Mouse (Mus musculus): ENCODE measurements at regions not wholly inside any gene's neighbourhood (a gene's known extent, or its start where the extent isn't known, plus 50 kb on each side); places are given as distances from the start of the nearest gene placed in this dataset.
"Not testable (repeated sequence)": the region's sequence is repeated elsewhere in the genome, so short reads cannot be mapped to it uniquely, and the experiment has no call there.

DNA sequence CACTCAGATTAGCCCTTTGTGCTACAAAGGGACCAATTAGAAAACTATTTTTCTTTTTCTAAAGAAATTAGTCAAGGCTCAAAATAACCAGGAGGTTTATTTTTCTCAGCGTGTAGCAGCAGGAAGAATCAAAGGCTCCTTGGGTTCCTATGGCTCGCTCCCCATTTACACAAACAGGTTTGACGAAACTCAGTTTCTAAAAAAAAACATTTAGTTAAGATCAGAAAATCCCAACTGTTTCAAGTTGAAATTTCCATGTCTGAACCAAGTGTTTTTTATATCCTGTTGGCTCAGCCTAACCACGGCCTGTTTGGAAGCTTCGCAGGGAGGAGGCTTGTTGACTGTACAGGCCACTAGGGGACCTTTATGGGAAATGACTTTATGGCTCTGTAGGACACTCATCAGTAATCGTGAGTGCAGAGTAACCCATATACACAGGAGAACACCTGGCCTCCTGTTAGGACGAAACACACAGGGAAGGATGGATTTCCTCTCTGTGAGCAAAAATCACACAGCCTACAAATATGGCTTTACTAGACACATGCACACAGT, 215.6 kb upstream of the Sesn3 start:
- ATAC-seq (ENCODE audit: low FRiP score), result peak; percentile 31; the same call in 1 of the 2 replicates

DNA sequence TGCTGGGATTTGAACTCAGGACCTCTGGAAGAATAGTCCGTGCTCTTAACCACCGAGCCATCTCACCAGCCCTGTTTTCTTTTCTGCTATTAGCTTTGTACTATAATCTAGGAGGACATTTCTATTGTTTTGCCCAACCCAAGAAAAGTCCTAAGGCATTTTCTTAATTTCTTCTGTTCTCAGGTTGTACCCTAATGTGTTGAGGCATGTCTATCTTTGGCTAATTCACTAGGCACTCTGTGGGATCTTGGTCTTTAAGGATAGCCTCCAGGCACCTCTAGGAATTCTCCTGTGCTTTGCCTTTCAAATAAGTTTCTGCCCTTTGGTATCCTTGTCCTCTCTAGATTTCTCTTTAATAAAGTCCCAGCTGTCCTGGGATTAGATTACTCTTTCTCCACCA, 214.6 kb upstream of the Sesn3 start:
- Histone ChIP-seq H3K4me2 (replicated peaks) (no peak overlapping the region), H3K9me3 (ENCODE audit: control insufficient read depth, low read length) (peaks cover 4% of the 10 kb centered on the region), H3K27me3 (ENCODE audit: control insufficient read depth, insufficient read depth, low read length) (no peaks in the 10 kb centered on the region), H3K36me3 (replicated peaks; ENCODE audit: control insufficient read depth, insufficient read depth) (no peaks in the 10 kb centered on the region), H3K9ac (no peak overlapping the region), H3K27ac (no peak overlapping the region), H3K4me1 (replicated peaks; ENCODE audit: control insufficient read depth, insufficient read depth, low read length) (peaks cover 11% of the 10 kb centered on the region; the same call in 1 of the 2 replicates), H3K4me3 (replicated peaks; ENCODE audit: low read length) (no peak overlapping the region)
- ATAC-seq (ENCODE audit: low FRiP score) (no peak), DNase-seq (ENCODE audit: low spot score) (no peak)
- WGBS, result 98% methylated on average over 2 of the region's 2 CpGs

More for the DNA sequence above, 215.6 kb upstream of the Sesn3 start:
- no peak for DNase-seq (ENCODE audit: low spot score)
- Histone ChIP-seq H3K9ac (no peak overlapping the region), H3K9me3 (ENCODE audit: control insufficient read depth, low read length) (no peaks in the 10 kb centered on the region), H3K36me3 (replicated peaks; ENCODE audit: control insufficient read depth, insufficient read depth) (no peaks in the 10 kb centered on the region), H3K4me3 (replicated peaks; ENCODE audit: low read length) (no peak overlapping the region), H3K4me1 (replicated peaks; ENCODE audit: control insufficient read depth, insufficient read depth, low read length) (peaks cover 11% of the 10 kb centered on the region; the same call in 1 of the 2 replicates), H3K27ac (no peak overlapping the region), H3K27me3 (ENCODE audit: control insufficient read depth, insufficient read depth, low read length) (no peaks in the 10 kb centered on the region), H3K4me2 (replicated peaks) (no peak overlapping the region)
- WGBS, result 54% methylated on average over 7 of the region's 7 CpGs

DNA sequence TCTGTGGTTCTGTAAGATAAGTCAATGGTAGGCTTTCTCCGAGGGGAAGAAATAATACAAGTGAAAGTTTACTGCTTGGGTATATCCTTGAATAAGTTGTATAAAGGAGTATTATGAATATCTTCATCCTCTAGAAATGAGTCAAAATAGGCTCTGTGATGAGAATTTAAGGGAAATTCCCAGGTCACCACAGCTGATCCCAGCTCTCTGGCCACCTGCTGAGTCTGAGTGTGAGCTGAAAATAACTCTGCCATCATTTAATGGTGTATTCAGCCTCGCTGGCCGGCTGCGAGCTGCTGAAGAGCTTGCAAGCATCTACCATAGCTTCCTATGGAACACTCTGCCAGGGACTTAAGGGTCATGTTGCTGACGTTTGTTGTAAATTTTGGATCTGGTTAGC, 213.5 kb upstream of the Sesn3 start:
- Histone ChIP-seq H3K27ac (no peak overlapping the region), H3K36me3 (replicated peaks; ENCODE audit: control insufficient read depth, insufficient read depth) (no peaks in the 10 kb centered on the region), H3K4me2 (replicated peaks) (no peak overlapping the region), H3K9ac (no peak overlapping the region), H3K27me3 (ENCODE audit: control insufficient read depth, insufficient read depth, low read length) (no peaks in the 10 kb centered on the region), H3K4me3 (replicated peaks; ENCODE audit: low read length) (no peak overlapping the region), H3K4me1 (replicated peaks; ENCODE audit: control insufficient read depth, insufficient read depth, low read length) (peaks cover 11% of the 10 kb centered on the region; the same call in 1 of the 2 replicates), H3K9me3 (ENCODE audit: control insufficient read depth, low read length) (peaks cover 12% of the 10 kb centered on the region)
- WGBS, result 88% methylated on average over 5 of the region's 5 CpGs
- DNase-seq (ENCODE audit: low spot score) (no peak), ATAC-seq (ENCODE audit: low FRiP score) (no peak)

DNA sequence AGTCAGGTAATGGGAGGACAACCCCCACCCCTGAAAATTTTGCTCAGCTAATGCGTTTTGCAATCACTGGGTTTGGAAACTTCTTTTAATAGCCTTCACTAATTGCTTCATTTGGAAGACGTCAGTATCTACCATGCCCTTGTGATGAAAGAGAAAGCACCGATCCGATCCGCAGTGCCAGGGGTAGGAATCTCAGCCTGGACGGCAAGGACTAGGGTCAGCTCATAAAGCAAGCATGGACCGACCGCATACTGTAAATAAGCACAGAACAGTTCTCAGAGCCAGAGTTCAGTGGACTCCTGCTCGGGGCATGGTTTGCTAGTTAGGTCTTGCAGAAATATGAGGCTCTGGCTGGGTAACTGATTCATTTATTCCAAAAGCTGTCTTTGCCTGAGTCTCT, 213.0 kb upstream of the Sesn3 start:
- no peak overlapping the region for H3K4me3 ChIP-seq (replicated peaks; ENCODE audit: low read length)
- no peaks in the 10 kb centered on the region for H3K27me3 ChIP-seq (ENCODE audit: control insufficient read depth, insufficient read depth, low read length)
- peaks cover 11% of the 10 kb centered on the region; the same call in 1 of the 2 replicates for H3K4me1 ChIP-seq (replicated peaks; ENCODE audit: control insufficient read depth, insufficient read depth, low read length)
- H3K27ac ChIP-seq, result no peak overlapping the region
- H3K9ac ChIP-seq, result no peak overlapping the region
- H3K9me3 ChIP-seq (ENCODE audit: control insufficient read depth, low read length), result peaks cover 12% of the 10 kb centered on the region
- H3K4me2 ChIP-seq (replicated peaks), result no peak overlapping the region
- no peak for ATAC-seq (ENCODE audit: low FRiP score)
- H3K36me3 ChIP-seq (replicated peaks; ENCODE audit: control insufficient read depth, insufficient read depth), result no peaks in the 10 kb centered on the region
- 89% methylated on average over 9 of the region's 9 CpGs for WGBS
- no peak for DNase-seq (ENCODE audit: low spot score)

DNA sequence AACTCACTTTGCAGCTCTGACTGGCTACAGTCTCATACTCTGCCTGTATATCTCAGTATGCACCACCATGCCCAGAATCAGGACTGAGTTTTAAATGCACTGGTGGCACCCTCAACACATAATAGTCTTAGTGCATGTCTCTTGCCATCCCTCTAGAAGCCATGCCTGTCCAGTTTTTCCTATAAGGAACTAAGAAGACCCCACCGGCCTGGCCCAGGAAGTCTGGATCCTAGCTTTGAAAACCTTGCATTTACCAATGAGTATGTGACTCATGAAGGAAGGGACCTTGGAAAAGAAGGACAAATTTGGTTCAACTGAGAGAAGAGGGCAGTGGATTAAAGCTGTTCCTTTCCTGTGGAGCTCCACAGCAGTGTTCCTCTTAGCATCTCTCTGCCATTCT, 212.2 kb upstream of the Sesn3 start:
- H3K4me2 ChIP-seq (replicated peaks), result no peak overlapping the region
- H3K27me3 ChIP-seq (ENCODE audit: control insufficient read depth, insufficient read depth, low read length), result no peaks in the 10 kb centered on the region
- H3K36me3 ChIP-seq (replicated peaks; ENCODE audit: control insufficient read depth, insufficient read depth), result no peaks in the 10 kb centered on the region
- no peak overlapping the region for H3K4me3 ChIP-seq (replicated peaks; ENCODE audit: low read length)
- DNase-seq (ENCODE audit: low spot score), result no peak
- no peak for ATAC-seq (ENCODE audit: low FRiP score)
- H3K27ac ChIP-seq, result no peak overlapping the region
- peaks cover 12% of the 10 kb centered on the region for H3K9me3 ChIP-seq (ENCODE audit: control insufficient read depth, low read length)
- peaks cover 11% of the 10 kb centered on the region; the same call in 1 of the 2 replicates for H3K4me1 ChIP-seq (replicated peaks; ENCODE audit: control insufficient read depth, insufficient read depth, low read length)
- 97% methylated on average over 1 of the region's 1 CpGs for WGBS
- H3K9ac ChIP-seq, result no peak overlapping the region

DNA sequence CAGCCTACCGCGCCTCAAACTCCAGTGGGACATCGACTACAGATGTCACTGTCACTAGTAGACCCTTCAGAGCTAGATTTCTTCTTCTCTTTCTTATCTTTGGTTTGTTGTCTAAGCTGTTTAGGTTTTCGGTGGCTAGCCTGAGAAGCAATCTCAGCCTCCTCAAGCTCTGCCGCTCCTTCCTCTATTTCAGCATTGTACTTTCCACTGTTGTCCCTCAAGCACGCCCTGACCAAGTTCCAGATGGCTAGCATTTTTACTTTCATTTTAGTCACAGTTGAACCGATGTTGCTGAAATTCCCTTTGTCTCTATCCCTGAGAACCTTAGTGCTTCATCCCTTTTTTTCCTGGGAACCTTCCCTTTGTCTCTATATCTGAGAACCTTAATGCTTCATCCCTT, 208.1 kb upstream of the Sesn3 start:
- H3K9ac ChIP-seq; H3K27ac ChIP-seq; H3K27me3 ChIP-seq (ENCODE audit: control insufficient read depth, insufficient read depth, low read length); H3K4me1 ChIP-seq (replicated peaks; ENCODE audit: control insufficient read depth, insufficient read depth, low read length); H3K36me3 ChIP-seq (replicated peaks; ENCODE audit: control insufficient read depth, insufficient read depth); ATAC-seq (ENCODE audit: low FRiP score); H3K4me2 ChIP-seq (replicated peaks); DNase-seq (ENCODE audit: low spot score); H3K4me3 ChIP-seq (replicated peaks; ENCODE audit: low read length): not testable (repeated sequence)
- H3K9me3 ChIP-seq (ENCODE audit: control insufficient read depth, low read length), result peaks cover 12% of the 10 kb centered on the region
- 97% methylated on average over 7 of the region's 7 CpGs for WGBS

DNA sequence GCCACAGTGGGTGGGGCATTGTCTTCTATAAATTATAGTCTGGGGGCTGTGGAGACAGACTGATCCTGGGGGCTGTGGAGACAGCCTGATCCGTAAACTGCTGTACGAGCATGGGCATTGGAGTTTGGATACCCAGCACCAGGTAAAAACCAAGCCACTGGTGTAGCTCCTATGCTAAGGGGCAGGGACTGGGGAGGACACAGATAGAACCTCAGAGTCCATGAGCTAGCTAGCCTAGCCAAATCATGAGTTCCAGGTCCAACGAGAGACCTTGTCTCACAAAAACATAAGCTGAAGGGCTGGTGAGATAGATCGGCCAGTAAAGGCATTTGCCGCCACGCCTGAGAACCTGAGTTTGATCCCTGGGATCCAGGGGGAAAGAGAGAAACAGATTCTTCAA, 205.8 kb upstream of the Sesn3 start:
- H3K4me2 ChIP-seq (replicated peaks), result no peak overlapping the region
- DNase-seq (ENCODE audit: low spot score), result no peak
- no peak overlapping the region for H3K4me3 ChIP-seq (replicated peaks; ENCODE audit: low read length)

DNA sequence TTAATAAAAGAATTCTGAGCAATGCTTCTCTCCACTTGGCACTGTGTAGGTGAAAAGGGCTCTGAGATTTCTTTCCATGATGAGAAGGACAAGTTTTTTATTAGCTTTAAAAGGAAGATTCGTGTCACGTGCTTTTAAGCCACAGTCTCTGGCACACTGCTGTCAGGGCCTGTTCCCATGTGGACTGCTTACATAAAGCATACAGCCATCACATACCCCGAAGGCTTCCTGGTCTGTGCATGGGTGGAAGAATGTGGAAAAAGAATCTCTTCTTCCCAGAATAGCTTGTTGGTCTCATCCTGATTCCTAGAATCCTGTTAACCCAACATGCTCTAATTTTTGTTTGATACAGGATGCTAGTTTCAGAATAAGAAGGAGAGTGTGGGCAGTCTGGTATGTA, 205.1 kb upstream of the Sesn3 start:
- no peaks in the 10 kb centered on the region for H3K36me3 ChIP-seq (replicated peaks; ENCODE audit: control insufficient read depth, insufficient read depth)
- ATAC-seq (ENCODE audit: low FRiP score), result no peak
- H3K4me1 ChIP-seq (replicated peaks; ENCODE audit: control insufficient read depth, insufficient read depth, low read length), result no peaks in the 10 kb centered on the region
- no peak overlapping the region for H3K9ac ChIP-seq
- no peak overlapping the region for H3K4me2 ChIP-seq (replicated peaks)
- H3K27ac ChIP-seq, result no peak overlapping the region
- no peak overlapping the region for H3K4me3 ChIP-seq (replicated peaks; ENCODE audit: low read length)
- WGBS, result 79% methylated on average over 3 of the region's 3 CpGs
- no peak for DNase-seq (ENCODE audit: low spot score)
- peaks cover 12% of the 10 kb centered on the region for H3K9me3 ChIP-seq (ENCODE audit: control insufficient read depth, low read length)
- H3K27me3 ChIP-seq (ENCODE audit: control insufficient read depth, insufficient read depth, low read length), result no peaks in the 10 kb centered on the region

More for the DNA sequence above, 205.8 kb upstream of the Sesn3 start:
- ATAC-seq (ENCODE audit: low FRiP score), result no peak
- Histone ChIP-seq H3K4me1 (replicated peaks; ENCODE audit: control insufficient read depth, insufficient read depth, low read length) (no peaks in the 10 kb centered on the region), H3K36me3 (replicated peaks; ENCODE audit: control insufficient read depth, insufficient read depth) (no peaks in the 10 kb centered on the region), H3K9me3 (ENCODE audit: control insufficient read depth, low read length) (peaks cover 12% of the 10 kb centered on the region), H3K27me3 (ENCODE audit: control insufficient read depth, insufficient read depth, low read length) (no peaks in the 10 kb centered on the region), H3K9ac (no peak overlapping the region), H3K27ac (no peak overlapping the region)
- WGBS, result 94% methylated on average over 6 of the region's 6 CpGs

DNA sequence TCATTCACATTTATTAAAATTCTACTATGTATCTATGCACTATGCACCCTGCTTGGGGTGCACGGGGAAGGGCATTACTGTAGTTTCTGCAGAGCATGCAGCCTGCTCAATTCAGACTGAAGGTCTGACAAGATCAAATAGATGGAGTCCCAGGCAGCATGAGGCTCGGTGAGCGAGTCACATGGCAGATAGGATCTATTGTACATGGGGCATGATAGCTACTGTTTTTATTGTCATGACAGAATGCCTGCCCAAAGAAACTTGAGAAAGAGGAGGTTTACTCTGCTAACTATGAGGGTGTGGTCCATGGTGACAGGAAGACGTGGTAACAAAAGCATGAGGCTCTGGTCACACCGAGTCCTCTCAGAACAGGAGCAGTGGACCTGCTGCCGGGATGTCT, 203.1 kb upstream of the Sesn3 start:
- WGBS, result 76% methylated on average over 6 of the region's 6 CpGs
- Histone ChIP-seq H3K9me3 (ENCODE audit: control insufficient read depth, low read length) (no peaks in the 10 kb centered on the region), H3K27me3 (ENCODE audit: control insufficient read depth, insufficient read depth, low read length) (no peaks in the 10 kb centered on the region), H3K4me3 (replicated peaks; ENCODE audit: low read length) (no peak overlapping the region), H3K9ac (no peak overlapping the region), H3K27ac (no peak overlapping the region), H3K4me2 (replicated peaks) (no peak overlapping the region), H3K4me1 (replicated peaks; ENCODE audit: control insufficient read depth, insufficient read depth, low read length) (no peaks in the 10 kb centered on the region), H3K36me3 (replicated peaks; ENCODE audit: control insufficient read depth, insufficient read depth) (no peaks in the 10 kb centered on the region)
- DNase-seq (ENCODE audit: low spot score) (no peak), ATAC-seq (ENCODE audit: low FRiP score) (no peak)

DNA sequence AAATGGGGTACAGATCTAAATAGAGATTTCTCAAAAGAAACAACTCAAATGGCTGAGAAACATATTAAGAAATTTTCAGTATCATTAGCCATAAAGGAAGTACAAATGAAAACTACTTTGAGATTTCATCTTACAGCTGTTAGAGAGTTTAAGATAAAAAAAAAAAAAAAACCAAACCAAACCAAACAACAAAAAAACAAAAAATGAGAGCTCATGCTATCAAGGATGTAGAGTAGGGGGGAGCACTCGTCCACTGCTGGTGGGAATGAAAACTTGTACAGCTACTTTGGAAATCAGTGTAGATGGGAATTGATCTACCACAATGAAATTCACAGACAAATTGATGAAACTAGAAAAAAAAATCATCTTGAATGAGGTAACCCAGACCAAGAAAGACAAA, 201.9 kb upstream of the Sesn3 start:
- H3K4me1 ChIP-seq (replicated peaks; ENCODE audit: control insufficient read depth, insufficient read depth, low read length), result no peaks in the 10 kb centered on the region
- no peak for ATAC-seq (ENCODE audit: low FRiP score)
- no peaks in the 10 kb centered on the region for H3K9me3 ChIP-seq (ENCODE audit: control insufficient read depth, low read length)
- no peak for DNase-seq (ENCODE audit: low spot score)
- H3K27me3 ChIP-seq (ENCODE audit: control insufficient read depth, insufficient read depth, low read length), result no peaks in the 10 kb centered on the region
- no peak overlapping the region for H3K4me3 ChIP-seq (replicated peaks; ENCODE audit: low read length)
- no peaks in the 10 kb centered on the region for H3K36me3 ChIP-seq (replicated peaks; ENCODE audit: control insufficient read depth, insufficient read depth)
- 87% methylated on average over 1 of the region's 1 CpGs for WGBS
- no peak overlapping the region for H3K4me2 ChIP-seq (replicated peaks)
- H3K27ac ChIP-seq, result no peak overlapping the region
- no peak overlapping the region for H3K9ac ChIP-seq

Data from hindbrain, embryonic 14.5 days (tissue).